Mouse (Mus musculus): ENCODE measurements around the gene Smarcd2. TPM values are rescaled to one million over a fixed set of nuclear protein-coding genes. Genes with fewer than 3 reads are reported as not detected.

The Smarcd2 gene
- polyA plus RNA-seq, 1 experiment: 78.1 TPM

DNA sequence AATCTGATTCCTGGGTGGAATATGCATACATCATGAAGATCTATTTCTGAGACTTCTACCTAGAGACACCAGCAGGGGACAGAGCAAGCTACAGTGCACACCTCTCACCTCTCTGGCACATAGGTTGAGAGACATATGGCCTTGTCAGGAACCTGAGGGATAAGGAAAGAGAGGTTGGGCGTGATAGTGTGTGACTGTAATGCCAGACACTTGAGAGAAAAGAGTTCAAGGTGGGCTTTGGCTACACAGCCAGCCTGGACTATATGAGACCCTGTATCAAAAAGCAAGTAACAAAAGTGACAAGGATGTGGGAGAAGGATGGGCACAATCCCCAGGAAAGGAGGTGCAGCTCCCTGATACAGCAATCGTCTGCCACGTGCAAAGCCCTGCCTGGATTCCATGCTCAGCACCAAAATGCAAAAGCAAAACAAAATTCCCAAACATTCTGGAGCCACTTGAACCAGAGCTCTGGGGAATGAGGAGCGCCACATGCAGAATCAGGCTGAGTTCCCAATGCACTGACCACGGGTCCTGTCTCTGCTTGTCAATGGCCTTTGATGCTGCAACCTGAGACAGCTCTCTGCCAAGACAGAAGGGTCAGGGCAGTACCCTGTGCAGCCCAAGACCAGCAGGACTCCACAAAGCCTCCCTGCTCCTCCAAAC, 1.5 kb downstream of the Smarcd2 start:
- Histone ChIP-seq H3K4me1 (ENCODE audit: control insufficient read depth, insufficient read depth, low read length) (peaks cover 8% of the 10 kb centered on the region), H3K36me3 (ENCODE audit: control insufficient read depth, insufficient read depth, low read length, poor library complexity, severe bottlenecking) (peaks cover 3% of the 10 kb centered on the region), H3K9ac (ENCODE audit: low read depth, poor library complexity, severe bottlenecking) (peak overlapping the region; percentile 98), H3K4me3 (ENCODE audit: low read depth, low read length) (peak overlapping the region; percentile 95), H3K9me3 (replicated peaks; ENCODE audit: control insufficient read depth, insufficient read depth, low read length, poor library complexity, severe bottlenecking) (no peaks in the 10 kb centered on the region), H3K27ac (ENCODE audit: insufficient read depth, low read length) (no peak overlapping the region), H3K27me3 (ENCODE audit: control insufficient read depth, insufficient read depth, low read length, poor library complexity, severe bottlenecking) (no peaks in the 10 kb centered on the region)
- TF ChIP-seq CTCF (IDR thresholded peaks at IDR 0.05; ENCODE audit: low read depth, low read length) (no peak), EP300 (IDR thresholded peaks at IDR 0.05; ENCODE audit: insufficient read depth, low read depth, low read length) (no peak), POLR2A (IDR thresholded peaks at IDR 0.05; ENCODE audit: insufficient read depth, low read length) (no peak)

DNA sequence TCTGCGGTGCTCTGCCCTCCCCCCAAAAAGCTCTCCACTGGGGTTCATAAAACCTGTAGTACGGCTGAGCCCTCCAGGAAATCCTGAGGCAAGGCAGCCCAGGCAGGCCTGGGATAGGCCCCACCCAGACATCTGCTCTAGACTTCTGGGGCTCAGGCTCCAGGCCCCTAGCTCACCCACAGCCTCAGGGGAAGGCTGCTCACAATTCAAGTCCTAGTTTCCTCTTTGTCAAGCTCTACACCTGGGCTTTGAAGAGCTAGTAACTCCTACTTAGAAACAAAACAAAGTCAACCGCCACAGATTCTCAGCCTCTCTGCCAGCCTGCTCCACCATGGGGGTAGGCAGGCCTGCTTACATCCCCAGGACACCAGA, 3.7 kb downstream of the Smarcd2 start:
- H3K36me3 ChIP-seq (ENCODE audit: control insufficient read depth, insufficient read depth, low read length, poor library complexity, severe bottlenecking): peaks cover 21% of the 10 kb centered on the region
- no peaks in the 10 kb centered on the region for H3K4me1 ChIP-seq (ENCODE audit: control insufficient read depth, insufficient read depth, low read length)
- peak overlapping the region; percentile 86 for H3K27ac ChIP-seq (ENCODE audit: insufficient read depth, low read length)
- no peaks in the 10 kb centered on the region for H3K9me3 ChIP-seq (replicated peaks; ENCODE audit: control insufficient read depth, insufficient read depth, low read length, poor library complexity, severe bottlenecking)
- no peaks in the 10 kb centered on the region for H3K27me3 ChIP-seq (ENCODE audit: control insufficient read depth, insufficient read depth, low read length, poor library complexity, severe bottlenecking)
- H3K4me3 ChIP-seq (ENCODE audit: low read depth, low read length): 0 out of 2 replicates have a peak overlapping the region, but pooled peaks have one; percentile 5
- H3K9ac ChIP-seq (ENCODE audit: low read depth, poor library complexity, severe bottlenecking): 0 out of 2 replicates have a peak overlapping the region, but pooled peaks have one; percentile 24
- TF ChIP-seq EP300 (IDR thresholded peaks at IDR 0.05; ENCODE audit: insufficient read depth, low read depth, low read length) (peak; percentile 82; the same call in 1 of the 2 replicates), POLR2A (IDR thresholded peaks at IDR 0.05; ENCODE audit: insufficient read depth, low read length) (no peak), CTCF (IDR thresholded peaks at IDR 0.05; ENCODE audit: low read depth, low read length) (no peak)

DNA sequence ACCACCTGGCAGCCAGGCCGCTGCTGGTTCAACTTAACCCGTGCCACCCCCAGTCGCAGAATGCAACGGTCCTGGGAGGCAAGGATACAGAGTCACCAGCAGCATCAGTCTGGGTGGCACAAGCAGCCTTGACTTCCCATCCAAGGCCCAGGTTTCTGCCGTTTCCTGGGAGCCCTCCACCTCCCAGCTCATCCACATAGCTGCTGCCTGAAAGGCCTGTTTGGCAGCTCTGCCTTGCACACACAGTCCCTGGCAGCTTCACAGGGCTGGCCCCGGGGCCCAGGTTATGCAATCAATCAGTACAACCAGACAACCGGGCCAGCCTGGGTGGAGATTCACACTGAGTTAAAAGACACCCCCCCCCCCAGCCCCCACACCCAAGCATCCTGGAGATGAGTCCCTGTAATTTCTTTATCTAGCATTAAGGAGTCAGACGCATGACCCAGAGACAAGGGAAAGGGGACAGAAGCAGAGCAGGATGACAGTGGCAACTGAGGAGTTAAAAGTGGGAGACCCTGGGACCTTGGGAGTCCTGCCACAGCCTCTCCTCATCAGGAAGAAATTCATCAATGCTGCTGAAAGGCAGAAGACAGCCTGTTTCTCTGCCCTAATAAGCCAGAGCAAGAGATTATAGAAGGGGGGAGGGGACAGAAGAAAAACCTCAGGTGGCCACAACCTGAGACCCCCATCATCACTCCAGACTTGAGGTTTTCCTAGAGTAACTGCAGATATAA, 4.3 kb downstream of the Smarcd2 start:
- H3K36me3 ChIP-seq (ENCODE audit: control insufficient read depth, insufficient read depth, low read length, poor library complexity, severe bottlenecking): peaks cover 27% of the 10 kb centered on the region
- no peaks in the 10 kb centered on the region for H3K27me3 ChIP-seq (ENCODE audit: control insufficient read depth, insufficient read depth, low read length, poor library complexity, severe bottlenecking)
- H3K9me3 ChIP-seq (replicated peaks; ENCODE audit: control insufficient read depth, insufficient read depth, low read length, poor library complexity, severe bottlenecking): no peaks in the 10 kb centered on the region
- peak overlapping the region; percentile 78 for H3K27ac ChIP-seq (ENCODE audit: insufficient read depth, low read length)
- H3K4me1 ChIP-seq (ENCODE audit: control insufficient read depth, insufficient read depth, low read length): no peaks in the 10 kb centered on the region
- peak overlapping the region; percentile 24; the same call in 1 of the 2 replicates for H3K9ac ChIP-seq (ENCODE audit: low read depth, poor library complexity, severe bottlenecking)
- TF ChIP-seq CTCF (IDR thresholded peaks at IDR 0.05; ENCODE audit: low read depth, low read length) (no peak), POLR2A (IDR thresholded peaks at IDR 0.05; ENCODE audit: insufficient read depth, low read length) (no peak), EP300 (IDR thresholded peaks at IDR 0.05; ENCODE audit: insufficient read depth, low read depth, low read length) (no peak)
- no peak overlapping the region for H3K4me3 ChIP-seq (ENCODE audit: low read depth, low read length)

DNA sequence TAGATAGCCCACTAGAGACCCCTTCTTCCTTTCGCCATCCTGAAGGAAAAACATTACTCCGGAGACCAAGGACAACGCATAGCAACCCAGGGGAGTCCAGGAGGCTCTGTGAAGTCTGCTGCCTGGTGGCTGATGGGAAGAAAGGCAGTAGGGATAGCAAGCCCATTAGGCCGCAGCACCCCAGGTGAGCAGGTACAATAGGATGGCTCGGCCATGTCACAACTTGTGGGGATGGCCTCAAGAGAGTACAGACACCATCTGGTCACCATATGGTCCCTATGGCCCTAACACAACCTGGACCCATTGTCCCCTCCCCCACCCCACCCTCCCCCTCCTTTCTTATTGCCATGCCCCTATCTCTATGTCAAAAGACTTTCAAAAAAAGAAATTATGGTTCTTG, 4.9 kb downstream of the Smarcd2 start:
- no peak overlapping the region for H3K4me3 ChIP-seq (ENCODE audit: low read depth, low read length)
- H3K9me3 ChIP-seq (replicated peaks; ENCODE audit: control insufficient read depth, insufficient read depth, low read length, poor library complexity, severe bottlenecking): no peaks in the 10 kb centered on the region
- H3K4me1 ChIP-seq (ENCODE audit: control insufficient read depth, insufficient read depth, low read length): no peaks in the 10 kb centered on the region
- no peak overlapping the region for H3K27ac ChIP-seq (ENCODE audit: insufficient read depth, low read length)
- no peak overlapping the region for H3K9ac ChIP-seq (ENCODE audit: low read depth, poor library complexity, severe bottlenecking)
- TF ChIP-seq EP300 (IDR thresholded peaks at IDR 0.05; ENCODE audit: insufficient read depth, low read depth, low read length) (no peak), CTCF (IDR thresholded peaks at IDR 0.05; ENCODE audit: low read depth, low read length) (no peak), POLR2A (IDR thresholded peaks at IDR 0.05; ENCODE audit: insufficient read depth, low read length) (no peak)
- peaks cover 33% of the 10 kb centered on the region for H3K36me3 ChIP-seq (ENCODE audit: control insufficient read depth, insufficient read depth, low read length, poor library complexity, severe bottlenecking)
- no peaks in the 10 kb centered on the region for H3K27me3 ChIP-seq (ENCODE audit: control insufficient read depth, insufficient read depth, low read length, poor library complexity, severe bottlenecking)

DNA sequence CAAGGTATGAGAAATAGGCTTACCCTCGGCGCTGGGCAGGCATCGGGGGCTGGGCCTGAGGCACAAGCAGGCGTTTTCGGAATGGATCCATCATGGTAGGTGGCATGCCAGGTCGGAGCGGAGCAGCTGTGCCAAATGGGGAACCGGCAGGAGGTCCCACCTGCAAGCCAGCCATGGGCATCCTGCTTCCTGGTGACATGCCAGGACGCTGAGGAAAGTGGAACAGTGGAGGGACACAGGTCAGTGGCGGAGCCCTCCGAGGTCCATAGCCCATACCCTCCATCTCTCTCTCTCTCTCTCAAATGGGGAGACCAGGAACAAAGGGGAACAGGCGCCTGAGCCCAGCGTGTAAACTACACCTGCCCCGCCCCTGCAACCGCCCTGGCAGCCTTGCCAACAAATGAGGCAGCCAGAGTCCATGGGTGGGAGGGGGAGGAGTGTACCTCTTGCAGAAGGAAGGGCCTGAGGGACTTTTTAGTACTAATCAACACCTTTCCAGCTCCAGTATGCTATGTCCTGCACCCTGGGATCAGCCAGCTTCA, 5.4 kb downstream of the Smarcd2 start:
- TF ChIP-seq POLR2A (IDR thresholded peaks at IDR 0.05; ENCODE audit: insufficient read depth, low read length): no peak
- no peak for TF ChIP-seq EP300 (IDR thresholded peaks at IDR 0.05; ENCODE audit: insufficient read depth, low read depth, low read length)
- TF ChIP-seq CTCF (IDR thresholded peaks at IDR 0.05; ENCODE audit: low read depth, low read length): no peak
- no peak overlapping the region for H3K27ac ChIP-seq (ENCODE audit: insufficient read depth, low read length)
- peaks cover 38% of the 10 kb centered on the region for H3K36me3 ChIP-seq (ENCODE audit: control insufficient read depth, insufficient read depth, low read length, poor library complexity, severe bottlenecking)
- H3K27me3 ChIP-seq (ENCODE audit: control insufficient read depth, insufficient read depth, low read length, poor library complexity, severe bottlenecking): no peaks in the 10 kb centered on the region
- no peaks in the 10 kb centered on the region for H3K4me1 ChIP-seq (ENCODE audit: control insufficient read depth, insufficient read depth, low read length)
- H3K9me3 ChIP-seq (replicated peaks; ENCODE audit: control insufficient read depth, insufficient read depth, low read length, poor library complexity, severe bottlenecking): no peaks in the 10 kb centered on the region
- no peak overlapping the region for H3K9ac ChIP-seq (ENCODE audit: low read depth, poor library complexity, severe bottlenecking)
- no peak overlapping the region for H3K4me3 ChIP-seq (ENCODE audit: low read depth, low read length)

DNA sequence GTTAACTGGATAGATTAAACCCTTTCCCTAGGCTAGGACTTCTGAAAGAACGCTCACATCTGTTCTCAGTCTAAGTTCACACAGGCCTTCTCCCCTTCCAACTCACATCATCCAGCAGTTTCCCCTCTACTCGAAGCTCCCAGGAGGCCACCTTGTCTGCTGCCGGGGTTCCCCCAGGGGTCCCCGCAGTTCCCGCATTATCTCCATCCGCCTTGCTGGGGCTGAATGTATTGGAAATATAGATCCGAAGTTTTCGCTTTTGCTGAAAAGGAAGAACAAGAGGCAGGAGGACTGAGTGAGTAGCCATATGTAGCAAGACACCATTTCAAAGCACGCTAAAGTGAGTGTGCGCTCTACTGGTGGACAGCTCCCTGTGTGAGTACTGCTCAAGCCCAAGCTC, 6.3 kb downstream of the Smarcd2 start:
- no peak for TF ChIP-seq CTCF (IDR thresholded peaks at IDR 0.05; ENCODE audit: low read depth, low read length)
- no peak for TF ChIP-seq EP300 (IDR thresholded peaks at IDR 0.05; ENCODE audit: insufficient read depth, low read depth, low read length)
- no peak for TF ChIP-seq POLR2A (IDR thresholded peaks at IDR 0.05; ENCODE audit: insufficient read depth, low read length)
- no peak overlapping the region for H3K27ac ChIP-seq (ENCODE audit: insufficient read depth, low read length)

More for the DNA sequence above, 6.3 kb downstream of the Smarcd2 start:
- Histone ChIP-seq H3K9me3 (replicated peaks; ENCODE audit: control insufficient read depth, insufficient read depth, low read length, poor library complexity, severe bottlenecking) (no peaks in the 10 kb centered on the region), H3K4me1 (ENCODE audit: control insufficient read depth, insufficient read depth, low read length) (no peaks in the 10 kb centered on the region), H3K9ac (ENCODE audit: low read depth, poor library complexity, severe bottlenecking) (no peak overlapping the region), H3K4me3 (ENCODE audit: low read depth, low read length) (no peak overlapping the region), H3K36me3 (ENCODE audit: control insufficient read depth, insufficient read depth, low read length, poor library complexity, severe bottlenecking) (peaks cover 48% of the 10 kb centered on the region), H3K27me3 (ENCODE audit: control insufficient read depth, insufficient read depth, low read length, poor library complexity, severe bottlenecking) (no peaks in the 10 kb centered on the region)

Data from ES-Bruce4 (cell line).